Mouse (Mus musculus) skeletal muscle tissue, adult 2 months (tissue): ENCODE measurements around the gene Prune2.
"Not testable (repeated sequence)": the region's sequence is repeated elsewhere in the genome, so short reads cannot be mapped to it uniquely, and the experiment has no call there.

Experiments
- DNase-seq: peaks from one replicate; pipeline ENCODE4 v3.0.0-alpha.2; 2012; ENCODE audit warnings: low read depth, low spot score

Prune2 gene

DNA sequence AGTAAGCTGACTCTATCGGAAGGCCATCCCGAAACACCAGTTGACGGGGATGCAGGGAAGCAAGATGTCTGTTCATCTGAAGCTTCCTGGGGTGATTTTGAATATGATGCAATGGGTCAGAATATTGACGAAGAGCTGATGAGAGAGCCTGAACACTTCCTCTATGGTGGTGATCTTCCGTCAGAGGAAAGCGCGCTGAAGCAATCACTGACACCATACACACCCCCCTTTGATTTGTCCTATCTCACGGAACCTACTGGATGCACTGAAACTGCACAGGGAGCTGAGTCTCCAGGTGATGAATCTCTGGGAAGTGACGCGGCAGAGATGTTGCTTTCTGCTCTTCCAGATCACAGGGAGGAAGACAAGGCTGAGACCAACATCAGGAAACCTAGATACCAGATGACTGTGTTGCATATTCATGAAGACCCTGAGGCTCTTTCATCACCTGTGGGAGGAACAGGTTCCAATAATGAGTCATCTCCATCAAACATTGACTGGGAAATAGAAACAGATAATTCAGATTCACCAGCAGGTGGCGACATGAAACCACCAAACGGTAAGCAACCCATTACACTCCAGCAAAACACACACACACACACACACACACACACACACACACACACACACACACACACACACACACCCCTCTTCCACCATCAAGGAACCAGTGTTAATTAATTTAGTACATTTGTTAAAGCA, 168.3 kb downstream of the Prune2 start:
- DNase-seq, result peak; percentile 18

DNA sequence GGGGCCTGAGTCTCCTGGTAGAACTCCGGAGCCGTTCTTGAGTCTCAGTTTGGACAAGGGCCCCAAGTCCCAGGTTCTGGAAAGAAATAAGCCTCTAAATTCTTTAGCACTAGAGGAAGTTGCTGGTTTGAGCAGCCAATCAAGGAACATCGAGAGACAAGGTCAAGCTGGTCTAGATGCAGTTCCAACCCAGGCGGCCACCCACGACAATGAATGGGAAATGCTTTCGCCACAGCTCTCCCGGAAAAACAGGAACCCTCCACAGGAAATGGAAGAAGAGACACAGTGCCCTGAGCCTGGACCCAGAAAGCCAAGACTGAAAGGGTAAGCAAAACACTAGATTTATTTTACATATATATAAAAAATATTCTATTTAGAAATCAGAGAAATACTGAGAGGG, 169.5 kb downstream of the Prune2 start:
- DNase-seq, result peak; percentile 13

DNA sequence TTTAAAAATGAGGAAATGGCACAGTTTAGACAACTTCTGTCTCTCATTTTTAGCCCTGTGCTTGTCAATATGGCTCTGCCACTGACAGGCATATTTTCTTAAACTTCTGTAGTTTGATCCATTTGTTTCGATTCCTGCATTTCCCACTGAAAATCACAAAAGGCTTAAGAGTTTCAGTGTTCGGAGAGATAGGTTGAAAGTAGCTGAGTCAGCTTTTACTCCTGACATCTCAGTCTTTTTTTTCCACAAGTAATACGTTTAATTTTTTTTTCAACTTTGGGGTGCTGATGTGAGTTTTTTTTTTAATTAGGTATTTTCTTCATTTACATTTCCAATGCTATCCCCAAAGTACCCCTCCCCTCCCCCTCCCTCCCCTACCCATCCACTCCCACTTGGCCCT, 174.6 kb downstream of the Prune2 start:
- DNase-seq, result no peak

DNA sequence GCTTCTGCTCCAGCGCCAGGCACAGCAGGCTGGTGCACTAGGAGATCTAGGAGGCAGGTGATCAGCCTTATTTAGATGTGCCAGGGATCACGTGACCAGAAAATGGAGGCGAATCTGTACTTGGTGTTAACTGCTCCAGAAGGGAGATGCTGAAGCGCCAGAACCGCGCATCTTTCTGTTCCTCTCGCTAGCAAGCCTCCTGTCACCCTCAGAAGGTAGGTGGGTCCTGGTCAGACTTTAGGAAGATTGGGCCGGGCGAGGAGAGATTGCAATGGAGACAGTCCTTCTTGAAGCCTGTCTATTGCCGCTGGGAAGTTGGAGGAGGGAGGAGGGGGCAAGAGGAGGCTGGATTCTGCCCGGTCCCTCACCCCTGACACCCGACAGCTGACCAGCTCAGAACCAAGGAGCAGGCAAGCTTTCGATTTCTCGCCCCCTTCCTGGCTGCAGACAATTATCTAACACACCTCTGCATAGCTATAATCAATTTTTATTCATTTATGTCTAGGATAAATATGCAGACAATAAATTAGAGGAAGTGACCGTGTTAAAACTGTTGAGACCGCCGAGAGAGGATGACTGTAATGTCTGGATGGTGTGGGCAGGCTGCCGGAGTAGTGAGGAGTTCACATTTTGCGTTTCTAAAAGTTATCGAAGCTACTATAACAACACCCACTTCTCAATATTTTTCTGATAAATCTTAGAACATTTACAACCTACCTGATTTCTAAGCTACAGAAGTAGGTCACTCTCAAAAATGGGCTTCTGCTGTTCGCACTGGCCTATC, 181.0 kb downstream of the Prune2 start:
- no peak for DNase-seq

DNA sequence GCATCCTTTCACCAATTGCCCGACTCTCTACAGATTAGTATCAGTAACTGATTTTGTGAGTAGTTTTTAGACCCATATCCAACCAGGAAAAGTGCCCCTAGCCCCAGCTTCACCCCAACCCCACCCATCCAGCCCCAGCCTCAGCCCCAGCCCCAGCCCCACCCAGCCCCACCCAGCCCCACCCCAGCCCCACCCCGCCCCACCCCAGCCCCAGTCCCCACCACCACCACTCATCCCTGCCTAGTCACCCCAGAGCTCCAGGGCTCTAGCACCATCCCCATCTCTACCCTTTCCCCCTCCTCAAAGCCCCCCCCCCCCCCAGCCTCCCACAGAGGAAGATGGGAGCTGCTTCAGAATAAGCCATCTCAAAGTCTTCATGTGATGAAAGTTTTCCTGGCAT, 181.7 kb downstream of the Prune2 start:
- DNase-seq, result no peak

DNA sequence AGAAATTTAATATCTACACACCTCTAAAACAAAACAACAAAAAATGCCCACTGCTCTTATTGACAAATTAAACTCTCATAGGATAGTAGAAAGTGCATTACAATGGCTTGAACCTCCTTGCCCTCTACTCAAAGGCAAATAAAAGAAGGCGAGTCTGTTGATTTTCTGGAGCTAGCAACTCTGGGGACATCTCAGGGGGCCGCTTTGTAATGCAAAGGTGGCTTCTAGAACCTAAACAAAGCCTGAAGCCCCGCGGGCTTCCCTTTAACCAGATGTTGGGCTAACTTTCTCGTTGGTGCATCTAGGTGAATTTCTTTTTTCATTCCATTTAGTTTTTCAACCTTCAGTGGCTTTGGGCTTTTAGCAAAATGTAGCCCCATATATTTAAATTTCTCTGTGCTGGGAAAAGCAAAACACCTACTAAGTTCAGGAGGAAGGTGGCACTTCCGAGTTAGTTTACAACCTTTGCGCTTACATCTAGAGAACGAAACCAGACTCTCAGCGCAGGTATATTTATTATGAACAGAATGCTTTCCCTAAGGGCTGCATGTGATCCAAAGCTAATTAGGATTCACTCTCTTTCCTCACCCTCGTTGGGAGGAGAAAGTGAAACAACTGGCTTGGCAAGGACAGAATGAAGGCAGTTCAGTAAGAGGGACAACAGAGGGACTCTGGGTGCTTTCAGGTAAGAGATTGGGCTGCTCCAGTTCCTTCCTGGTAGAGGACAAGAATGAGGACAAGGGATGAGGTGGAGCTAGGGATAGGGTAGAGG, 182.4 kb downstream of the Prune2 start:
- no peak for DNase-seq

DNA sequence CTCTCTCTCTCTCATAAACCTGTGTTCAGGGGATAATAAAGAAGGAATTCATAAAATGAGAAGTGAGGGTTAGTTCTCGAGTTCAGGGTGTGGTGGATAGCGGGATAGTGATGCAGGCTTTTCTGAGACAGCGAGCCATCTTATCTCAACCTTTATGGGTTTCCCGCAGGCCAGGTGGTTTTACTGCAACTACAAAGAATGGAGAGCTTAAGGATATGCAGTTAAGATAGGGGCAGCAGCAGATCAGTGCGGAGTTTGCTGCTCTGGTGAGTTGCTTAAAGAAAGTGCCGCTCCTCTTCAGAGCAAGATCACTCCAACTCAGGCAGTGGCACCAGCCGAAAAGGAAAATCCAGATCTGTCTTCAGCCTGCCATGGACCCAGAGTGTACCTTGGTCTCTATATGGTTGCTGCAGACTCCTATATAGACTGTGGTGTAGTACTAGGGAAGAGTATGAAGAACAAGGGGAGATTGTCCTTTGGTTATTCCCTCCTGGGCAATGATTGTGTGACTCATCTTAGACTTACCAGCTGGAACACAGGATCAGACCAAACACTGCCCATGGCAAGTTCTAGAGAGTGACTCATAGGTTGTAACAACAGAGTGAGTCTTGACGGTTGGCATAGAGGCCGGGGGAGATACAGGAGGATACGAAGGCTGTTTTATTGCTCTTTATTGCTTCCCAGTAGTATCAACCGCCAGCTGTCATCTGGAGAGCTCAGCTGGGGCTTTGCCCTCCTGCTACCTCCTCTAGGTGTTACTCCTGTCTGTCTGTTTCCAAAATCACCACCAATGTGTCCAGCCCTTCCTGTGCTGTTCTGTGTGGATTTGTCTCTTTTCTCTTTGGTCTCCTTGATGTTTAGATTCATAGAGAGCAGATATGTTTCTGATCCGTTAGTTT, 184.3 kb downstream of the Prune2 start:
- no peak for DNase-seq

DNA sequence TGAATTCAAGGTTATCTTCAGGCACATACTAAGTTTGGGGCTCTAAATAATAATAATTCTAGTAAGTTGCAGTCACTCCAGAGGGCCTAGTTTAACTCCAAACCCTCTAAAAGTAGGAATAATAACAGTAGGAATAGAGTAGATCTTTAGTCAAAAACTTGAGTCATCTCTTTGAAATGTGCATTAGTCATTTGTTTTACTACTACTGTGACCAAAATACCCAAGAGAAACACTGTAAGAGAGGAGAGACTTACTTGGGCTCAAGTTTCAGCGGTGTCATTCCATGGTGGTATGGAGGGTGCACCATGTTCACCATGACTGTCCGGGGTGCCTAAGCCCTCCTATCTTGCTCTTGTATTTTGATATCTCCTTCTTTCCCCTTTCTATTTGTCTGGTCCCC, 187.3 kb downstream of the Prune2 start:
- DNase-seq, result no peak

DNA sequence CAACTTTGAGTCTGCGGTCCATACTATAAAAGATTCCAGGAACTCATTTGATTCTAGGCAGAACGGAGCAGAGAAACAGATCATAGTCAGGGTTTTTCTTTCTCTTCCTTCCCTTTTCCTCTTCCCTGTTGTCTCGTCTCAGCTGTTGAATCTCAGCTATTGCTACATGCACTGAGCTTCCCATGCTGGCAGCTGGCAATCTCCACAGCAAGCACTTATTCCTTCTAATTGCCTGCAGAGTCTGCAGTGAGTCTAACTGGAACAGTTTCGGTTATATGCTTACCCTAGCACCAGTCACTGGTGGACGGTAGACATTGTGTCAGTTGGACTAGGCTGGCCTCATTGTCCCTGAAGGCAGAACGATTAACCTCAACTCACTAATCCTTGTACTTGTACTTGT, 188.3 kb downstream of the Prune2 start:
- DNase-seq, result peak; percentile 32

DNA sequence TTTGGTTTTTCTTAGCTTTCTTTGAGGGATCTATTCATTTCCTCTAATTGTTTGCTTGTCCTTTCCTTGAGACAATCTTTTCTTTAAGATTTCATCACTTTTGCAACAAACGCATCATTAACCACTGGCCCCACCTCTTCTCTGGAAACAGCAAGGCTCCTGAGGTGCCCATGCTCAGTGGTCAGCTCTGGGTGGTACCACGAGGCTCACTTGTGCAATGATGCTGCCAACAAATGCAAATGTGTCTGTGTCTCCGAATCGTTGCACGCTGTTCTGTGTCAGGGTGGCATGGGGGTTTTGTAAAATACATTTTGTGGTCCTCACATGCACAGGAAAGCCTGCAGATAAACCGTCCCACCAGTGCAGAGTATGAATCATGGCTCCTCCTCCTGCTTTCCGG, 194.1 kb downstream of the Prune2 start:
- DNase-seq, result no peak

DNA sequence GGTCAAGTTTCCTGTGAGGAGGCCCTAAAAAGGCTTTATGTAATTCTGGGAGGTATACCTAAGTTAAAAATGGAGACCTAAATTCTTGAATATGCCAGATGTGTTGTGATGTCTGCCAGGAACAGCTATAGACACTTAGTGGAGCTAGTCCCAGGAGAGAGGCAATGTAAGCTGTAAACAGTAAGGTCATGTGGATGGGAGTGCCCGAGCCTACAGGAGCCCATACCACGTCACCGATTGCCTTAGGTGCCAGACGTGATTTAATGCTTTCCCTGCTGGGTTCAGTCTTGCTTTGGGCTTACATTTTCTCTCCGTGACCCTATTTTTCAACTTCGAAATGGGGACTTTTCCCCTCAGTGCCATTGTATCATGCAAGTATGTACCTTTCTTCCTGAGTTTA, 195.9 kb downstream of the Prune2 start:
- DNase-seq, result no peak

DNA sequence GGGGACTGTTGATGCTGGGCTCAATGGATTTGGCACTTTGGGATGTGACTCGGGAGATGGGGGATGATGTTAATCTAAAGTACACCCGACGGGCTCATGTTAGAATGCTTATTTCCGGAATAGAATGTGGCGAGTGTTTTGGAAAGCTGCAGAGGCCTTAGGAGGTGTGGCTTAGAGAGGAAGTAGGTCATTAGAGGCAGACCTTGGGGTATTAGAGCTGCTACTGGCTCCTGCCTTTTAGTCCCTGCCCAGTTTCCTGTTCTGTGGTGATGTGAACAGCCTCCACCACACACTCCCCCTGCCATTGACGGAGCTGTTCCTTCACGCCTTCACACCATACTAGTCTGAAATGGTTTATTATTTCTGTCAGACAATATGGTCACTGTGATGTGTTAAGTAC, 196.5 kb downstream of the Prune2 start:
- DNase-seq, result no peak

DNA sequence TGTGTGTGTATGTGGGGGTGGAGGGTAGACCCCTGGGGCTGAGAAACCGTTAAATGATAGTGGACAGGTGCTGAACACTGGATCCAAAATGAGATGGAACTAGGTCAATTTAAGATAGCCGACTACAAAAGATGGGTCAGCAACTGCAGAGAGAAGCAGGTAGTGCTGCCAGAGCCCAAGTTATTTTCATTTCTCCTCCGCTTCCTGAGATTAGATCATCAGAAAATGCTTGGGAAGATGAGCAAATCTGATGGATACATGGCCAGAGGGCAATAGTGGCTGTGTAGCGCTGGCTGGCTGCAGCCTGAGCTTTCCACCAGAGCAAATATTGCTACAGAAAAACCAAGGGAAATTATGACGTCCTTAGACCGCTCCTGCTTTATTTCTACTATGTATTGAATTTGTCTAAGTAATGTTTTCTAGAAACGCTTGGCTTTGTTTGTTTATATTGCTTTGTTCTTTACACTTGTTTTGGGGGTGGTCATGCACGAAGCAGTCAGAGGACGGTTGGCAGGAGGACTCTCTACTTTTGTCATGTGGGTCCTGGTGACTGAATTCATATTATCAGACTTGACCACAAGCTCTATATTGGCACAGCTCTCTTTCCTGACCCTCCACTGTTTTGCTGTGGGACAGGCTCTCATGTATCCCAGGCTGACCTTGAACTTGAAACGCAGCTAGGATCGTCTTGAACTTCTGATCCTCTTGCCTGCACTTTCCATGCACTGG, 198.2 kb downstream of the Prune2 start:
- DNase-seq, result no peak

DNA sequence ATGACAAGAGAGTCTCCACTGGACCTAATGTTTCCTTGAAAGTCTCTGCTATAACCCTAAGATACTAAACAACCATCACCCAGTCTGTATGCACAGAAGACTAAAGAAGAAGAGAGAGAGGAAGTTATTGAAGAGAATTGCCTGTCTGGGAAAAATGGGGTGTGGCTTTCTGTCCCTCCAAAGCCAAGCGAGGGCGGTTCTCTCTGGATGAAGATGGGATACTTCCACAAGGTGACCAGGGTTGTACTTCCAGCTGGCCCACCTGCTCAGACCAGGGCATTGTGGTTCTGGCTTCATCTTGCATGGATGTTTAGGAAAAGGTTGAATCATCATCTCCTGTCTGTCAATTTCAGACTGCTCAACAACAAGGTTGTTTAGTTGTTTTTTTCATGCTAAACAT, 199.3 kb downstream of the Prune2 start:
- no peak for DNase-seq

DNA sequence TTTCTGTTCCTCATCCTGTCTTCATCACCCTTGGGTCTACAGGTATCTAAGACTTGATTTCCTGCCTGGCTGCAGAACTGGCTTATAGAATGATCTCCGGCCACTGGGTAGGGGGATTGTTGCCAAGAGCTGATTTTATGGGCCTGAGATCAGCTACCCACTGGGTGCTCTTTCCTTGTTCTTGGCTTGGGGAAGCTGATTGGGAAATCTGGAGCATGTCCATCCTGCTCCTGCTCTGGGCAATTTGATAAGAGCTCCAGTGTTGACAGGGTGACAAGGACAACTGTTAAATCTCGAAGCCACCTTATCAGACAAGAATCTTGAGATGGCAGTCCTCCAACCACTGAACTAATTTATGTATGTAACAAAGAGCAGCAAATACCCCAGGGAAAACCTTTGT, 203.8 kb downstream of the Prune2 start:
- no peak for DNase-seq

DNA sequence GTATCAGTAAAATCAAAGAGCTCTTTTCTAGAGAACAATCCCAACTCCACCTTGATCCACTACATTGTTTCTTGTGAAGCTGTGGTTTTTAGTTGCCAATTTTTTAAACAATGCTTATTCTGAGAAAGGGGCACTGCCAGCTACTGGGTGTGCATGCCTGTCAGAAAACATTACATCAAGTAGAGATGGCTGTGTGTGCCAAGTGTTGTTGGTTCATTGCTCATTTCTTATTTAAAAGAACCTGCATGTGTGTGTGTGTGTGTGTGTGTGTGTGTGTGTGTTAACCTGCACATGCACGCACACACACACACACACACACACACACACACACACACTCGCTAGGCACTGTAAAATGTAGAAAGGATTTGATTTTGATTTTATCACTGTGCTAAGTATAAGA, 204.3 kb downstream of the Prune2 start:
- no peak for DNase-seq

DNA sequence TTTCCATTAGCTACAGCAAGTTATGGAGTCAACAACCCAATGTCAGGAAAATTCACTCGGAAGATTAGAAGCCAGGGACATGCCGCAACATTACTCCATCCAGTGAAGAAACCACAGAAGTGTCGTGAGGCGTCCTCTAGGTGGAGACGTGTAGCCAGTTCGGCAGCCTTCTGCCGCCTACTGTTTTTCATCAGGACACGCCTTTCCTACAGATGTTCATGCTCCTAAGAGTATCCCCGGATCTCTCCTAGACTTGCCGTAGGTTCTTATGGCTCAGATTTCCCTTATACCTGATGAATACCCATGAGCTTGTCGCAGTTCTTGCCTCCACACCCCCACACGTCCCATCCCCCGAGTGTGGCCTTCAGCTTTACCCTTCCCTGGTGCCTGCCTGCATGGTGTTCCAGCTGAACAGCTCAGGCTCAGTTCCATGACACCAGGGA, 207.6 kb downstream of the Prune2 start:
- peak; percentile 13 for DNase-seq

DNA sequence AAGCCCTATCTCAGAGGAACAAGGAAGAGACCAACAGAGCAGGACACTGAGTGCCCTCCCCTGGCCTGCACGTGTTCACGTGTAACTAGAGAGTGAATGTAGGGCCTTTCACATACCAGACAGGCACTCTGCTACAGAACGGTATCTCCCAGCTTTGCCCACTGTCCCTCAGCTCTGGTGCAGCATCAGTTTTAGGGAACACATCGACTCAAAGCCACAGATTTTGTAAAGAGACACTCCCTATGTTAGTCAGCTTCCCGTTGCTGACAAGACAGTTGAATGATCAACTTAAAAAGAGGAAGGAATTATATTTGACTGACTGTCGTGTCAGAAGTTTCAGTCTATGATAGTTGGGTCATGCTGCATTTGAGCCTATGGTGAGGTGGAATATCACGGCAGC, 210.4 kb downstream of the Prune2 start:
- DNase-seq, result peak; percentile 27

DNA sequence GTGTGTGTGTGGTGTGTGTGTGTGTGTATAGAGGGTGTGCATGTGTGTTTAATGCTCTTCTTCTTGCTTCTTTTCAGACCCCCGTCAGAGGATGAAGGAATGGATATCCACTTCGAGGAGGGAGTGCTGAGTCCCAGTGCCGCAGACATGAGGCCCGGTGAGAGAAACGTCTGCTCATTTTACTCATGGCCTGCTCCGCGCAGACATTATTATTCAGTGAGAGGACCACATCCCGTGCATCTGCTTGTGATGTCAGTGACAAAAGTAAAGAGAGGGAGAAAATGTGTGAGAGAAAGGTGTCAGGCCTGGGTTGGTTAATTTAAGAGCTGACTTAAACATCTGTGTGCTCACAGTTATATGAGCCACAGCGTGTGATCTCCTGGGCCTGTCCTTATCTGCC, 212.3 kb downstream of the Prune2 start:
- no peak for DNase-seq

DNA sequence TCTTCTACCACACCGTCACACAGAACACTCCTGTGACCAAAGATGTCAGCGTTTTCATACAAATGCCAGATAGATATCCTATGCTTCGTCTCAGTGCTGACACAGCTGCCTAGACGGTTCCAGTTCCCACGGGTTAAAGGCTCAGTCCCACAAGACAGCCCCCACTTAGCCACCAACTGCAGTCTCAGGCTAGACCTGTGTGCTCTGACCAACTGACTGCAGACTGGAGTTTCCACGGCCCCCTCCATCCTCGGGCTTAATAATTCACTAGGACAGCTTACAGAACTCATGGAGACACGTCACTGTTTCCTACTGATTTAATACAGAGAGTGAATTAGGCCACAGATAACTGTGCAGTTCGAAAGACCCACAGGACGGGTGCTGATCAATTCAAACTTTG, 213.8 kb downstream of the Prune2 start:
- no peak for DNase-seq

DNA sequence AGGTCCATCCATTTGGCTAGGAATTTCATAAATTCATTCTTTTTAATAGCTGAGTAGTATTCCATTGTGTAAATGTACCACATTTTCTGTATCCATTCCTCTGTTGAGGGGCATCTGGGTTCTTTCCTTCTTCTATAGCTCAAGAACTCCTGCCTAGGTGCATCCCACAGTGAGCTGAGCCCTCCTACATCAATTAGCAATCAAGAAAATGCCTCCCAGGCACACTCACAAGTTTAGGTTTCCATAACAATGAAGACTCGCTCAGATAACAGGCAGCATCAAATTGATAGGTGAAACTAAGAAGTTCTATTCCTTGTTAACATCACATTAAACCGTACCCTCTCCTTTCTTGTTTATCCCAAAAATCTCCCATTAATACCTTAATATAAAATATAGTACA, 218.6 kb downstream of the Prune2 start:
- DNase-seq, result not testable (repeated sequence)
